Mouse (Mus musculus): ENCODE measurements around the gene Mum1.

Mum1 gene

GRCm38 (mm10) chr10:80250573-80250972, 24.3 kb downstream of the Mum1 start:
- no peak for DNase-seq (ENCODE audit: low read depth)

- DNase-seq (ENCODE audit: low read depth): no peak
These were observed 25.8 kb downstream of the Mum1 start for GRCm38 (mm10) chr10:80252011-80252410.

GRCm38 (mm10) chr10:80252493-80253274, 26.4 kb downstream of the Mum1 start:
- no peak for DNase-seq (ENCODE audit: low read depth)

DNA sequence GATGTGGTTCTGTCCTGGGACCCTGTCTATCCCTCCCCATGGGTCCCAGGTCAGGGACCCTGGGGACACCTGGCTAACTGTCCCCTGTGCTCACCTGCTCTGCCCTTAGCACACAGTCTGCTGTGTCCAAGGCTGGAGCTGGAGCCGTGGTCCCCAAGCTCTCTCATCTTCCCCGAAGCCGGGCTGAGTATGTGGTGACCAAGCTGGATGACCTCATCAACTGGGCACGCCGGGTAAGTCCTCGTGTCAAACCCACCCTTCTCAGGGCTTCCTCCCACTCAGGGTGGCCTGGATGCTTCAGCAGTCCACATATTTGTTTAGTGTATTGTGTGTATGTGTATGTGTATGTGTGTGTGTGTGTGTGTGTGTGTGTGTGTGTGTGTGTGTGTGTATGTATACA, 27.3 kb downstream of the Mum1 start:
- no peak for DNase-seq (ENCODE audit: low read depth)

GRCm38 (mm10) chr10:80254331-80255297, 28.4 kb downstream of the Mum1 start:
- no peak for DNase-seq (ENCODE audit: low read depth)

GRCm38 (mm10) chr10:80255881-80256535, 29.8 kb downstream of the Mum1 start:
- DNase-seq (ENCODE audit: low read depth): no peak

DNA sequence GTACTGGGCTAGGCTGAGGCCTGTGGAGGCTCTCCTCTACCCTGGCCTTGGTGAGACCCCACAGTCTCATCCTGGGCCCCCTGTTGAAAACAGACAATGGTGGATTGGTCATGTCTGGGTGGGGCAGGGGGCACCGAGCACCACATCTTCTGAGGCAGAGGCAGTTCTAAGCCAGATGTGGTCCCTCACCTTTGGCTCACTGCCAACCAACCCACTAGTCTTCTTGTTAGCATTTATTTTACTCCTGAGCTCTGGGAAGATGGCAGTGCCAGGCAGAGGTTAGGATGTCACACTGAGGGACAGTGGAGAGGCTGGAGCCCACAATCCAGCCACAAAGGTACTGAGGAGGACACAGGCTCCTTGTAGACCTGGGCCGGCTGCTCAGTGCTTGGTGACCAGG, 31.7 kb downstream of the Mum1 start:
- DNase-seq (ENCODE audit: low read depth): no peak

DNA sequence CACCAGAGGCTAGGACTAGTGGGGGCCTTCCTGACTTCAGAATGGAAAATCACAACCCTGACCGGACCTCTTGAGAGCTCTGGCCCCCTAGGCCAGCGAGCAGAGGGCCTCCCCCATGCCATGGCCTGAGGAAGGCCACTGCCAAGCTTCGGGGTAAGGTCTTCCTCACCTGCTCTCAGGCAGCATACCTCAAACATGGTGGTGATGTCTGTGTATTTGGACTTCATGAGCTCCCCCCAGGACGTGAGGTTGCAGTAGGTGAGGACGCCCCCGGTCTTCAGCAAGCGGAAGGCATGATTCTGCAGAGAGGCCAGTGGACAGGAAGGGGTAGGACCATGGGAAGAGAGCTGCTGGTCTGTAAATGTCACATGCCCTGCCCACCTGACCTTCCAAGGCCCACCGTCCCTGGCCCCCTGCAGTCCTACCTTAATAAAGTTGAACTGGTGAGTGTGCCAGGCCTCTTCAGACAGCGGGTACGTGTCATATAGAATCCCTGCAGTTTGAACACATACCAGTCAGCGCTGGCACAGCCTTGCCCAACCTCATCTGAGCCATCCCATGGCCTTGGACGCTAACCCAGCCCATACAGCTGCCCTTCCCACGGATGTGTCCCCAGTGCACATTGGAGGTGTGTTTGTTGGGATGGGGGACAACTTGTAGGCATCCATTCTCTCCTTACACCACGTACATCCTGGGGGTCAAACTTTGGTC, 32.7 kb downstream of the Mum1 start:
- DNase-seq (ENCODE audit: low read depth): no peak

GRCm38 (mm10) chr10:80259463-80259805, 33.2 kb downstream of the Mum1 start:
- DNase-seq (ENCODE audit: low read depth): no peak

DNA sequence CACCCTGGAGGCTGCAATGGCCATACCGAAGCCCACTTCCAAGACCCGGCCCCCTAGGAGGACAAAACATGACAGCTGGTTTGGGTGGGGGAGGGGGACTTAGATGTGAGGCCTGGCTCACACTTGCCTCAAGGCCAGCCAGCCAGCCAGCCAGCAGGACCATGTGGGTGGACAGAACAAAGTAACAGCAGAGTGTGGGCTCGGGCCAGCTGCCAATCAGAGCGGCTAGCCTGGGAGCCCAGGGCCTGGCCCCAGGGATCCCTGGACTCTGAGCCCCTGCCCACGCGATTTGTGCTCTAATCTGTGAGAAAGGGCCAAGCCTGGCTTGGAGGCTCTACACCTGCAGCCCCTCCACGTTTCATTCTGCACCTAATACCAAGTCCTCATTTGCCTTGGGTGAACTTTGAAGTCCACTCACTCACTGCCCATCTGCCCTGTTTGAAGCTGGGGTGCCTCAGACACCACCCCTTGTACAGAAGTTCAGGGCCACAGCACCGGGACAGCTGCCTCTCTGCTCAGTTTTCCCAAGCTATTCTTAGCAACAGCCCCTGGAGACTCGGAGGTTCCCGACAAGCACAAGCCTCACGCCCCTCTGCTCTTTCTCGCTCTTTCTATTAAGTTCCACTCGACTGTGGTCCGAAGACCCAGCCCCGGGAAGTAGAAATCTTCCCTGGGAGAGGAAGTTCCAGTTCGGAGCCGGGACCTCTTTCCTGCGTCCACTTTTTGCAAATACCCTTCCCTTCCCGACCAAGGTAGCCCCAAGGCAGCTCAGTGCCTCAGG, 33.8 kb downstream of the Mum1 start:
- no peak for DNase-seq (ENCODE audit: low read depth)

DNA sequence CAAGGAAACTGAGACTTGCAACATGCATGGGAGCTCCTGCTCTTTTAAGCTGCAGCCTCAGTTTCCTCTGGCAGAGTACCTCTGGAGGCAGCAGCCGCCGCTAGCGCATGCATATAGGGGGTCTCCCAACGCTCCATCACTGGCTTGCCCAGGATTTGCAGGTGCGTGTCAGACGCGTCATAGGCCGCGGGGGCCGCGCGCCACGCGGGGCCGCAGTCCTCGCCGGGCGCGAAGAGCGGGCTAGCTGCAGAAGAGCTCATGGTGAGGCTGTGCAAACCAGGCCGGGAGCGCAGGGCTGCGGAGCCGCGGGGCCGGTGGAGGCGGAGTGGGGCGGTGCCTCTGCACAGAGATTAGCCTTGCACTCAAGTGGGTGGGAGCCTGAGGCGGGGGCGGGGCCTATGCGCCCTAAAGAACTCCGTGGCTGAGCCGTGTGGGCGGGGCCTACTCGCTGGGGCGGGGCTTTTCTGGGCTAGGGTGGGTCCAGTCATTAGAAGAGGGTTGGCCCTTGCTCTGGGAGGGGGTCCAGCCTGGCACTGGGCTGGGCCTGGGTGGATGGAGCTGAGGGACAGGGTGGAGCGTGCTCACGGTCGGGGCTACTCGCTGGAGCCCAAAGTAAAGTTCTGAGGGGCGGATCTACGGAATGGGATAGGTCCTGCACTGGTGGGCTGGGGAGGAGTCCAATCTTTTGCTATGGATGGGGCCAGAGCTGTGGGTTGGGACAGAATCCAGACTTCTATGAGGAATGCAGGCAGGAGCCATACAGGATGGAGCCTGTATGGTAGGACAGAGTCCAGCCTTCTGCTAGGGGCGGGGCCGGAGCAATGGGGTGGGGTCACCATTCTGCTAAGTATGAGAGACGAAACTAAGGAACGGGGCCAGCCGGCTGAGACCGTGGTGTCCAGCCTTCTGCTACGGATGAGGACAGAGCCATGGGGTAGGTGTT, 34.7 kb downstream of the Mum1 start, which contains the start of the genes Gamt and Dazap1:
Gamt (minus strand) TSS at position 371 of the 943 bp plus-strand sequence.
Dazap1 (plus strand) TSS at position 845 of the 943 bp plus-strand sequence.
- peak; percentile 96 for DNase-seq (ENCODE audit: low read depth)

GRCm38 (mm10) chr10:80261585-80261968, 35.3 kb downstream of the Mum1 start:
- DNase-seq (ENCODE audit: low read depth): peak; percentile 97

DNA sequence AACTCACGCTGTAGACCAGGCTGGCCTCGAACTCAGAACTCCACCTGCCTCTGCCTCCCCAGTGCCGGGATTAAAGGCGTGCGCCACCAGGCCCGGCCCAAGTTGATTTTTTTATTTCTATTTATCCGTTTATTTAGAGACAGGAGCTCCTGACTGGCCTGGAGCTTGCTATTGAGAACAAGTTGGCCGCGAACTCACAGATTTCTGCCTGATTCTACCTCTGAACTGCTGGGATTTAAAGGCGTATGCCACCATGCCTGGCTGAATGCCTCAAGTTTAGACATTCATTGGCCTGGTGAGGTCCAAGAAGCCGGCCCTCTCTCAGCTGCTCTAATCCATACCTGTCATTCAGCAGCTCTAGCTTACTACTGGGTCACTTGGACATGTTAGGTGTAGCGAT, 35.9 kb downstream of the Mum1 start:
- no peak for DNase-seq (ENCODE audit: low read depth)

DNA sequence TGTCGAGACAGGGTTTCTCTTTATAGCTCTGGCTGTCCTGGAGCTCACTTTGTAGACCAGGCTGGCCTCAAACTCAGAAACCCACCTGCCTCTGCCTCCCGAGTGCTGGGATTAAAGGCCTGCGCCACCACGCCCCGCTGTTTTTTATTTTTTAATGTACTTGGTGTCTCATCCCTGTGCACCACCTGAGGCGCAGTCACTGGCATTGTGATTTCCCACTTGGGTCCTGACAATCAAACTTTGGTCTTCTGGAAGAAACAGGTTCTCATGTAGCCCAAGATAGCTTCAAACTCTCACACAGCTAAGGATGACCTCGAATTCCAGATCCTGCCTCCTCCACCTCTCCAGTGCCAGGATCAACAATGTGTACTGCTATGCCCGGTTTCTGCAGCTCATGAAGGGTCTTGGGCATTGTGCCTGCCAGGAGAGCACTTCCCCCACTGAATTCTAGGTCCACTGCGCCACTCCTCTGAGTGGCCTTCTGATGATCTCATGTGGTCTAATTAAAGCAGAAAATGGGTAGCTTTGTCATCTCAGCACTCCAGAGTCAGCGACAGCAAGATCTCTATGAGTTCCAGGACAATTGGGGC, 36.6 kb downstream of the Mum1 start:
- no peak for DNase-seq (ENCODE audit: low read depth)

DNA sequence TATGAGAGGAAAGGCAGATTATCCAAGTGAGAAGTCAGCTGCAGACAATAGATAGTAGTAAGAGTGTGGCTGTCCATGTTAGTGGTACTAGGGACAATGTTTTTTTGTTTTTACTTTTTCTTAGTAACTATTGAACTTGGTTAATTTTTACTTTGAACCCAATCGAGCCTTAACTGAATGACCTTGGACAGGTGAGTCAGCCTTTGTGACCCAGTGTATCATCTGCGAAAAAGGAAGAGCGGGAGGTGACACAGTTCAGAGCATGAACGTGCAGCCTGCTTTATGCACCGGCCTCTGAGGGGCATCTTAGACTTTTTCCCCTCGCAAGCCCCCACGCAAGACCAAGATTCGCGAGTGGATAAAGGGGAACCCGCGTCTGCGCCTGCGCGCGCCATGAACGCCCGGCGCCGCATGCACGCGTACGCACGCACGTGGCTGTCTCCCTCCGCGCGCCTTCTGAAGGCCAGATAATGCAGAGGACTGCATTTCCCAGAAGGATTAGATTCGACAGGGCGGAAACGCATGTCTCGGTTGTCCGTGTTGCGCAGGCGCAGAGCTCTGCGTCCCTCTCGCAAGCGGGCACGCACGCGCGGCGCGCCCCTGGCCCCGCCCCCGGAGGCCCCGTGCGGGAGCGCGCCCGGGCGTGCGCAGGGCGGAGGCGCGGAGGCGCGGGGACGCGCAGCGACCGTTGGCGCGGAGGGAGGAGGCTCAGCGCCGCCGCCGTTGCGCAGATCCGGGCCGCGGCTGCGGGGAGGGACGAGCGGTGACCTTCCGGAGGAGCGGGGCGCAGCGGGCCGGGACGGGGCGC, 38.3 kb downstream of the Mum1 start:
- DNase-seq (ENCODE audit: low read depth): peak; percentile 93

DNA sequence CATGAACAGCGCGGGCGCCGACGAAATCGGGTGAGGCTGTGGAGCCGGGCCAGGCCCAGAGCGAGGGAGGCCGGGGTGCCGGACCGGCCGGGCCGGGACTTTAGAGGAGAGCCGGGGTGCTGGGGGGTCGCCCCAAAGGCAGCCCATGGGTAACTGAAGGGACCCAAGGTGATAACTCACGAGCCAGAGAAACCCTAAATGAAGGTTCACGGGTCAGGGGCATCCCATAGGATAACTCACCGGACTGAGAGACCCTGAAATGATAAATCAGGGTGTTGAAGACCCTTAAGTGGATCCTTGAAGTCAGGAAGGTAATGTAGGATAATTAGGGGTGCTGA, 38.9 kb downstream of the Mum1 start:
- DNase-seq (ENCODE audit: low read depth): no peak

- no peak for DNase-seq (ENCODE audit: low read depth)
These were observed 43.9 kb downstream of the Mum1 start for GRCm38 (mm10) chr10:80270099-80270498.

GRCm38 (mm10) chr10:80270734-80271181, 44.5 kb downstream of the Mum1 start:
- no peak for DNase-seq (ENCODE audit: low read depth)
